Mouse (Mus musculus): ENCODE results near the gene Dusp18. TPM values are rescaled to one million over a fixed set of nuclear protein-coding genes. Genes with fewer than 3 reads are reported as not detected.
A peak's percentile ranks its signal among the peaks of the same experiment; 100 is the strongest.

Gene Dusp18
- polyA plus RNA-seq (2014; fragmentation: Nextera tagmentation; extraction: Ambion mirVana), result 13.7 and 14.5 TPM in 2 replicates

- Histone ChIP-seq H3K4me2 (ENCODE audit: low read depth, severe bottlenecking) (peak within 1 kb of the TSS; percentile 70), H3K4me3 (ENCODE audit: low read depth, low read length) (peak within 1 kb of the TSS; percentile 45), H3K9ac (ENCODE audit: low read length) (peak within 1 kb of the TSS; percentile 70), H3K27ac (replicated peaks; ENCODE audit: low read depth, low read length) (peak within 1 kb of the TSS; percentile 90), H3K27me3 (ENCODE audit: control insufficient read depth, insufficient read depth, low read length) (no peaks in the 10 kb centered on the region), H3K9me3 (ENCODE audit: control insufficient read depth, low read length) (no peaks in the 10 kb centered on the region), H3K4me1 (ENCODE audit: control insufficient read depth, insufficient read depth, low read length) (no peaks in the 10 kb centered on the region), H3K36me3 (ENCODE audit: control insufficient read depth, insufficient read depth, low read length) (0 out of 2 replicates have a peak, but pooled peaks cover 2% of the 10 kb centered on the region)
- DNase-seq (ENCODE audit: low spot score), result peak; percentile 97
- peak; percentile 92 for ATAC-seq (ENCODE audit: insufficient number of reproducible peaks, low FRiP score, low TSS enrichment, low read depth)
- WGBS, result 2% methylated on average over 46 of the region's 46 CpGs
Measured at GRCm38 (mm10) chr11:3894406-3895281, at the start of gene Dusp18, which contains the start of gene 4921536K21Rik. Gene Dusp18, plus strand, starts transcription at chr11:3895240. Gene 4921536K21Rik, minus strand, starts transcription at chr11:3895098.

- Histone ChIP-seq H3K4me1 (ENCODE audit: control insufficient read depth, insufficient read depth, low read length) (no peaks in the 10 kb centered on the region), H3K27ac (replicated peaks; ENCODE audit: low read depth, low read length) (no peak overlapping the region), H3K9ac (ENCODE audit: low read length) (no peak overlapping the region), H3K36me3 (ENCODE audit: control insufficient read depth, insufficient read depth, low read length) (no peaks in the 10 kb centered on the region), H3K9me3 (ENCODE audit: control insufficient read depth, low read length) (no peaks in the 10 kb centered on the region), H3K4me2 (ENCODE audit: low read depth, severe bottlenecking) (no peak overlapping the region), H3K4me3 (ENCODE audit: low read depth, low read length) (no peak overlapping the region), H3K27me3 (ENCODE audit: control insufficient read depth, insufficient read depth, low read length) (no peaks in the 10 kb centered on the region)
- DNase-seq (ENCODE audit: low spot score), result no peak
- no peak for ATAC-seq (ENCODE audit: insufficient number of reproducible peaks, low FRiP score, low TSS enrichment, low read depth)
- 68% methylated on average over 2 of the region's 2 CpGs for WGBS
Measured at GRCm38 (mm10) chr11:3846351-3846750, 48.7 kb upstream of the Dusp18 start.

GRCm38 (mm10) chr11:3849469-3850314, 45.3 kb upstream of the Dusp18 start:
- Histone ChIP-seq H3K27ac (replicated peaks; ENCODE audit: low read depth, low read length) (no peak overlapping the region), H3K4me2 (ENCODE audit: low read depth, severe bottlenecking) (no peak overlapping the region), H3K36me3 (ENCODE audit: control insufficient read depth, insufficient read depth, low read length) (no peaks in the 10 kb centered on the region), H3K9ac (ENCODE audit: low read length) (no peak overlapping the region), H3K9me3 (ENCODE audit: control insufficient read depth, low read length) (no peaks in the 10 kb centered on the region), H3K4me1 (ENCODE audit: control insufficient read depth, insufficient read depth, low read length) (no peaks in the 10 kb centered on the region), H3K27me3 (ENCODE audit: control insufficient read depth, insufficient read depth, low read length) (no peaks in the 10 kb centered on the region), H3K4me3 (ENCODE audit: low read depth, low read length) (no peak overlapping the region)
- ATAC-seq (ENCODE audit: insufficient number of reproducible peaks, low FRiP score, low TSS enrichment, low read depth) (no peak), DNase-seq (ENCODE audit: low spot score) (no peak)
- 83% methylated on average over 15 of the region's 15 CpGs for WGBS

GRCm38 (mm10) chr11:3850315-3850614, 44.8 kb upstream of the Dusp18 start:
- Histone ChIP-seq H3K27me3 (ENCODE audit: control insufficient read depth, insufficient read depth, low read length) (no peaks in the 10 kb centered on the region), H3K4me3 (ENCODE audit: low read depth, low read length) (no peak overlapping the region), H3K27ac (replicated peaks; ENCODE audit: low read depth, low read length) (no peak overlapping the region), H3K36me3 (ENCODE audit: control insufficient read depth, insufficient read depth, low read length) (no peaks in the 10 kb centered on the region), H3K4me2 (ENCODE audit: low read depth, severe bottlenecking) (no peak overlapping the region), H3K9me3 (ENCODE audit: control insufficient read depth, low read length) (no peaks in the 10 kb centered on the region), H3K9ac (ENCODE audit: low read length) (no peak overlapping the region), H3K4me1 (ENCODE audit: control insufficient read depth, insufficient read depth, low read length) (no peaks in the 10 kb centered on the region)
- WGBS, result 77% methylated on average over 2 of the region's 2 CpGs
- no peak for DNase-seq (ENCODE audit: low spot score)
- ATAC-seq (ENCODE audit: insufficient number of reproducible peaks, low FRiP score, low TSS enrichment, low read depth), result no peak

GRCm38 (mm10) chr11:3850746-3851277, 44.2 kb upstream of the Dusp18 start:
- no peaks in the 10 kb centered on the region for H3K9me3 ChIP-seq (ENCODE audit: control insufficient read depth, low read length)
- H3K4me2 ChIP-seq (ENCODE audit: low read depth, severe bottlenecking), result no peak overlapping the region
- 65% methylated on average over 4 of the region's 5 CpGs for WGBS
- H3K27ac ChIP-seq (replicated peaks; ENCODE audit: low read depth, low read length), result no peak overlapping the region
- H3K9ac ChIP-seq (ENCODE audit: low read length), result no peak overlapping the region
- no peaks in the 10 kb centered on the region for H3K36me3 ChIP-seq (ENCODE audit: control insufficient read depth, insufficient read depth, low read length)
- DNase-seq (ENCODE audit: low spot score) (no peak), ATAC-seq (ENCODE audit: insufficient number of reproducible peaks, low FRiP score, low TSS enrichment, low read depth) (no peak)
- no peaks in the 10 kb centered on the region for H3K4me1 ChIP-seq (ENCODE audit: control insufficient read depth, insufficient read depth, low read length)
- H3K4me3 ChIP-seq (ENCODE audit: low read depth, low read length), result no peak overlapping the region
- no peaks in the 10 kb centered on the region for H3K27me3 ChIP-seq (ENCODE audit: control insufficient read depth, insufficient read depth, low read length)

- Histone ChIP-seq H3K36me3 (ENCODE audit: control insufficient read depth, insufficient read depth, low read length) (no peaks in the 10 kb centered on the region), H3K9ac (ENCODE audit: low read length) (no peak overlapping the region), H3K4me1 (ENCODE audit: control insufficient read depth, insufficient read depth, low read length) (no peaks in the 10 kb centered on the region), H3K27me3 (ENCODE audit: control insufficient read depth, insufficient read depth, low read length) (no peaks in the 10 kb centered on the region), H3K27ac (replicated peaks; ENCODE audit: low read depth, low read length) (no peak overlapping the region), H3K4me2 (ENCODE audit: low read depth, severe bottlenecking) (no peak overlapping the region), H3K4me3 (ENCODE audit: low read depth, low read length) (no peak overlapping the region), H3K9me3 (ENCODE audit: control insufficient read depth, low read length) (no peaks in the 10 kb centered on the region)
- 74% methylated on average over 4 of the region's 4 CpGs for WGBS
- no peak for ATAC-seq (ENCODE audit: insufficient number of reproducible peaks, low FRiP score, low TSS enrichment, low read depth)
- no peak for DNase-seq (ENCODE audit: low spot score)
Measured at GRCm38 (mm10) chr11:3851872-3852271, 43.2 kb upstream of the Dusp18 start.

- Histone ChIP-seq H3K9me3 (ENCODE audit: control insufficient read depth, low read length) (no peaks in the 10 kb centered on the region), H3K4me1 (ENCODE audit: control insufficient read depth, insufficient read depth, low read length) (no peaks in the 10 kb centered on the region), H3K9ac (ENCODE audit: low read length) (no peak overlapping the region), H3K27ac (replicated peaks; ENCODE audit: low read depth, low read length) (no peak overlapping the region), H3K4me3 (ENCODE audit: low read depth, low read length) (no peak overlapping the region), H3K4me2 (ENCODE audit: low read depth, severe bottlenecking) (no peak overlapping the region), H3K27me3 (ENCODE audit: control insufficient read depth, insufficient read depth, low read length) (no peaks in the 10 kb centered on the region), H3K36me3 (ENCODE audit: control insufficient read depth, insufficient read depth, low read length) (no peaks in the 10 kb centered on the region)
- no peak for ATAC-seq (ENCODE audit: insufficient number of reproducible peaks, low FRiP score, low TSS enrichment, low read depth)
- WGBS, result 93% methylated on average over 10 of the region's 10 CpGs
- DNase-seq (ENCODE audit: low spot score), result no peak
Measured at GRCm38 (mm10) chr11:3853031-3853430, 42.0 kb upstream of the Dusp18 start.

- Histone ChIP-seq H3K27ac (replicated peaks; ENCODE audit: low read depth, low read length) (no peak overlapping the region), H3K4me2 (ENCODE audit: low read depth, severe bottlenecking) (no peak overlapping the region), H3K4me1 (ENCODE audit: control insufficient read depth, insufficient read depth, low read length) (no peaks in the 10 kb centered on the region), H3K27me3 (ENCODE audit: control insufficient read depth, insufficient read depth, low read length) (no peaks in the 10 kb centered on the region), H3K9me3 (ENCODE audit: control insufficient read depth, low read length) (no peaks in the 10 kb centered on the region), H3K36me3 (ENCODE audit: control insufficient read depth, insufficient read depth, low read length) (no peaks in the 10 kb centered on the region), H3K9ac (ENCODE audit: low read length) (no peak overlapping the region), H3K4me3 (ENCODE audit: low read depth, low read length) (no peak overlapping the region)
- DNase-seq (ENCODE audit: low spot score) (no peak), ATAC-seq (ENCODE audit: insufficient number of reproducible peaks, low FRiP score, low TSS enrichment, low read depth) (no peak)
- 89% methylated on average over 5 of the region's 5 CpGs for WGBS
Measured at GRCm38 (mm10) chr11:3853481-3854034, 41.5 kb upstream of the Dusp18 start.
